Mouse (Mus musculus) spleen, adult 2 months (tissue): ENCODE results near the gene Tmem213. TPM values are rescaled to one million over a fixed set of nuclear protein-coding genes. Genes with fewer than 3 reads are reported as not detected.

ENCODE experiments used
- DNase-seq, 2 experiments: peaks; one replicate each; pipeline versions ENCODE4 v3.0.0 to v3.0.0-alpha.2; 2012 to 2021; ENCODE audit warnings: low spot score in 2 of 2, low read depth in 1 of 2
- H3K27ac ChIP-seq: fragments of 200-500 bp; 2 replicates; pipeline ENCODE4 v1.5.1; 2012; ENCODE audit warnings: low read length, inconsistent platforms; ENCODE audit not compliant: insufficient read depth
- H3K27me3 ChIP-seq: fragments of 200-500 bp; 2 replicates; pipeline ENCODE4 v1.6.1; 2012; ENCODE audit warnings: mild to moderate bottlenecking, moderate library complexity, low read length, inconsistent platforms; ENCODE audit not compliant: control insufficient read depth, insufficient read depth
- H3K36me3 ChIP-seq: fragments of 200-500 bp; 2 replicates; pipeline ENCODE4 v1.6.1; 2012; ENCODE audit warnings: mild to moderate bottlenecking, low read length, inconsistent platforms; ENCODE audit not compliant: control insufficient read depth, insufficient read depth
- H3K4me1 ChIP-seq: fragments of 200-500 bp; 2 replicates; pipeline ENCODE4 v1.6.1; 2011; ENCODE audit warnings: inconsistent platforms; ENCODE audit not compliant: control insufficient read depth, insufficient read depth, insufficient read length
- H3K4me3 ChIP-seq: fragments of 200-500 bp; 2 replicates; pipeline ENCODE4 v1.5.1; 2011; ENCODE audit warnings: mild to moderate bottlenecking, inconsistent platforms; ENCODE audit not compliant: insufficient read depth, insufficient read length; ENCODE audit errors: extremely low read depth
- CTCF ChIP-seq: fragments of 200-500 bp; IDR thresholded peaks from 2 replicates; pipeline ENCODE4 v1.5.1; 2011; ENCODE audit warnings: mild to moderate bottlenecking, inconsistent platforms; ENCODE audit not compliant: insufficient read depth, insufficient read length, insufficient replicate concordance; ENCODE audit errors: extremely low read depth
- POLR2A ChIP-seq: fragments of 200-500 bp; IDR thresholded peaks from 2 replicates; pipeline ENCODE4 v1.6.1; 2011; ENCODE audit warnings: low read depth, low read length, inconsistent platforms
- WGBS: fragments of 180-500 bp; shearing (Covaris S2); methylation state at CpG from one replicate; pipeline ENCODE4 v1.1.7; 2018; 5-methylcytosine and 5-hydroxymethylcytosine counted together
- polyA plus RNA-seq: library from polyadenylated mRNA; depleted of rRNA; stranded (reverse); fragments of >200 nt; gene quantifications from 2 replicates; pipeline ENCODE4 v1.2.3, GENCODE M21; 2012; rRNA removed

Gene Tmem213
- polyA plus RNA-seq, 1 experiment = not detected

- Histone ChIP-seq H3K4me1 (no peaks in the 10 kb centered on the region), H3K36me3 (no peaks in the 10 kb centered on the region), H3K4me3 (no peak overlapping the region), H3K27me3 (no peaks in the 10 kb centered on the region), H3K27ac (no peak overlapping the region)
- 89% methylated on average over 6 of the region's 6 CpGs for WGBS
- DNase-seq = no peak
- TF ChIP-seq POLR2A (no peak), CTCF (no peak)
Measured at GRCm38 (mm10) chr6:38165385-38165784, 56.3 kb downstream of the Tmem213 start.

Other genes with a start within 250 kb of the Tmem213 start
- gene Trim24, start 238.4 kb upstream of the Tmem213 start, polyA plus RNA-seq = 11.5 and 11.7 TPM in 2 replicates
- gene Svopl, start 62.3 kb upstream of the Tmem213 start, polyA plus RNA-seq = 0.06 TPM in 1 of 2 replicates, not detected in the other
- gene Atp6v0a4, start 15.3 kb downstream of the Tmem213 start, polyA plus RNA-seq = 0.12 and 0.41 TPM in 2 replicates
- 0.25 and 0.33 TPM in 2 replicates for gene D630045J12Rik, start 144.8 kb downstream of the Tmem213 start, polyA plus RNA-seq
- gene Zc3hav1l, start 190.0 kb downstream of the Tmem213 start, polyA plus RNA-seq = 1.4 and 1.5 TPM in 2 replicates
- 40.7 and 46.4 TPM in 2 replicates for gene Zc3hav1, start 245.3 kb downstream of the Tmem213 start, polyA plus RNA-seq